Mouse (Mus musculus): ENCODE data around the gene Zeb2. TPM values are rescaled to one million over a fixed set of nuclear protein-coding genes. Genes with fewer than 3 reads are reported as not detected.
A peak's percentile ranks its signal among the peaks of the same experiment; 100 is the strongest.

Zeb2 gene
- polyA plus RNA-seq, 1 experiment from 2014 or later: 63.3 TPM

GRCm38 (mm10) chr2:45090529-45091297 lies 26.5 kb downstream of the Zeb2 start:
- Histone ChIP-seq H3K27me3 (no peaks in the 10 kb centered on the region), H3K9ac (no peak overlapping the region), H3K27ac (no peak overlapping the region), H3K36me3 (replicated peaks) (no peaks in the 10 kb centered on the region; the same call in 1 of the 2 replicates), H3K9me3 (no peaks in the 10 kb centered on the region), H3K4me3 (replicated peaks) (no peak overlapping the region), H3K4me1 (peaks cover 73% of the 10 kb centered on the region), H3K4me2 (no peak overlapping the region)
- WGBS: 94% methylated on average over 8 of the region's 8 CpGs
- no peak for ATAC-seq (ENCODE audit: low FRiP score)

- Histone ChIP-seq H3K27ac (no peak overlapping the region), H3K4me1 (peaks cover 61% of the 10 kb centered on the region), H3K4me3 (replicated peaks) (no peak overlapping the region)
These were observed 28.0 kb downstream of the Zeb2 start for GRCm38 (mm10) chr2:45089251-45089530.

GRCm38 (mm10) chr2:45088435-45089250 lies 28.6 kb downstream of the Zeb2 start:
- Histone ChIP-seq H3K27ac (peak overlapping the region; percentile 50; the same call in 1 of the 2 replicates), H3K9ac (no peak overlapping the region), H3K4me1 (peaks cover 62% of the 10 kb centered on the region), H3K4me2 (no peak overlapping the region; the same call in 1 of the 2 replicates), H3K27me3 (no peaks in the 10 kb centered on the region), H3K9me3 (no peaks in the 10 kb centered on the region), H3K36me3 (replicated peaks) (no peaks in the 10 kb centered on the region), H3K4me3 (replicated peaks) (no peak overlapping the region)
- ATAC-seq (ENCODE audit: low FRiP score): no peak; the same call in 1 of the 2 replicates
- WGBS: 21% methylated on average over 15 of the region's 15 CpGs

More at GRCm38 (mm10) chr2:45089251-45089530, 28.0 kb downstream of the Zeb2 start:
- WGBS: 52% methylated on average over 3 of the region's 3 CpGs
- Histone ChIP-seq H3K9ac (no peak overlapping the region), H3K27me3 (no peaks in the 10 kb centered on the region), H3K4me2 (no peak overlapping the region; the same call in 1 of the 2 replicates), H3K36me3 (replicated peaks) (no peaks in the 10 kb centered on the region), H3K9me3 (no peaks in the 10 kb centered on the region)
- no peak for ATAC-seq (ENCODE audit: low FRiP score)

- Histone ChIP-seq H3K4me1 (peaks cover 67% of the 10 kb centered on the region), H3K36me3 (replicated peaks) (no peaks in the 10 kb centered on the region), H3K9me3 (no peaks in the 10 kb centered on the region), H3K4me3 (replicated peaks) (no peak overlapping the region), H3K27ac (no peak overlapping the region), H3K27me3 (no peaks in the 10 kb centered on the region), H3K9ac (no peak overlapping the region), H3K4me2 (no peak overlapping the region)
- WGBS: 75% methylated on average over 4 of the region's 4 CpGs
- no peak for ATAC-seq (ENCODE audit: low FRiP score)
These were observed 30.0 kb downstream of the Zeb2 start for GRCm38 (mm10) chr2:45087208-45087607.

- Histone ChIP-seq H3K9me3 (no peaks in the 10 kb centered on the region), H3K4me3 (replicated peaks) (no peak overlapping the region), H3K27ac (no peak overlapping the region), H3K27me3 (no peaks in the 10 kb centered on the region), H3K9ac (no peak overlapping the region), H3K36me3 (replicated peaks) (no peaks in the 10 kb centered on the region), H3K4me2 (no peak overlapping the region), H3K4me1 (peaks cover 74% of the 10 kb centered on the region)
- 85% methylated on average over 5 of the region's 5 CpGs for WGBS
- ATAC-seq (ENCODE audit: low FRiP score): no peak
These were observed 31.5 kb downstream of the Zeb2 start for GRCm38 (mm10) chr2:45085653-45086052.

GRCm38 (mm10) chr2:45083042-45083441 lies 34.2 kb downstream of the Zeb2 start:
- Histone ChIP-seq H3K36me3 (replicated peaks) (no peaks in the 10 kb centered on the region), H3K4me1 (peaks cover 52% of the 10 kb centered on the region), H3K27me3 (no peaks in the 10 kb centered on the region), H3K27ac (no peak overlapping the region), H3K4me3 (replicated peaks) (no peak overlapping the region), H3K4me2 (no peak overlapping the region), H3K9ac (no peak overlapping the region), H3K9me3 (no peaks in the 10 kb centered on the region)
- ATAC-seq (ENCODE audit: low FRiP score): no peak
- WGBS: 45% methylated on average over 10 of the region's 10 CpGs

- H3K4me1 ChIP-seq: peaks cover 39% of the 10 kb centered on the region
- 68% methylated on average over 4 of the region's 4 CpGs for WGBS
- H3K9ac ChIP-seq: no peak overlapping the region
- no peaks in the 10 kb centered on the region for H3K27me3 ChIP-seq
- no peak overlapping the region for H3K4me3 ChIP-seq (replicated peaks)
- no peak overlapping the region for H3K4me2 ChIP-seq
- no peak overlapping the region for H3K27ac ChIP-seq
- no peaks in the 10 kb centered on the region for H3K9me3 ChIP-seq
- peaks cover 5% of the 10 kb centered on the region; the same call in 1 of the 2 replicates for H3K36me3 ChIP-seq (replicated peaks)
- no peak for ATAC-seq (ENCODE audit: low FRiP score)
These were observed 35.6 kb downstream of the Zeb2 start for GRCm38 (mm10) chr2:45081559-45081958.

GRCm38 (mm10) chr2:45077938-45078487 lies 39.2 kb downstream of the Zeb2 start:
- no peak overlapping the region for H3K27ac ChIP-seq
- H3K4me2 ChIP-seq: no peak overlapping the region
- ATAC-seq (ENCODE audit: low FRiP score): no peak
- no peaks in the 10 kb centered on the region for H3K27me3 ChIP-seq
- H3K9ac ChIP-seq: no peak overlapping the region
- H3K4me1 ChIP-seq: peaks cover 28% of the 10 kb centered on the region
- H3K9me3 ChIP-seq: no peaks in the 10 kb centered on the region
- H3K36me3 ChIP-seq (replicated peaks): peaks cover 5% of the 10 kb centered on the region; the same call in 1 of the 2 replicates
- WGBS: 62% methylated on average over 3 of the region's 3 CpGs
- no peak overlapping the region for H3K4me3 ChIP-seq (replicated peaks)

GRCm38 (mm10) chr2:45077383-45077782 lies 39.8 kb downstream of the Zeb2 start:
- ATAC-seq (ENCODE audit: low FRiP score): no peak
- H3K9me3 ChIP-seq: no peaks in the 10 kb centered on the region
- no peak overlapping the region for H3K9ac ChIP-seq
- peaks cover 5% of the 10 kb centered on the region; the same call in 1 of the 2 replicates for H3K36me3 ChIP-seq (replicated peaks)
- 89% methylated on average over 5 of the region's 5 CpGs for WGBS
- H3K27ac ChIP-seq: no peak overlapping the region
- no peak overlapping the region for H3K4me2 ChIP-seq
- no peak overlapping the region for H3K4me3 ChIP-seq (replicated peaks)
- peaks cover 28% of the 10 kb centered on the region for H3K4me1 ChIP-seq
- H3K27me3 ChIP-seq: no peaks in the 10 kb centered on the region

GRCm38 (mm10) chr2:45073025-45073424 lies 44.2 kb downstream of the Zeb2 start:
- Histone ChIP-seq H3K4me1 (peaks cover 42% of the 10 kb centered on the region), H3K4me3 (replicated peaks) (no peak overlapping the region), H3K27ac (0 out of 2 replicates have a peak overlapping the region, but pooled peaks have one; percentile 36), H3K27me3 (no peaks in the 10 kb centered on the region), H3K36me3 (replicated peaks) (peaks cover 5% of the 10 kb centered on the region; the same call in 1 of the 2 replicates), H3K9me3 (no peaks in the 10 kb centered on the region), H3K4me2 (no peak overlapping the region), H3K9ac (no peak overlapping the region)
- WGBS: 8% methylated on average over 6 of the region's 6 CpGs
- ATAC-seq (ENCODE audit: low FRiP score): peak; percentile 76

- H3K4me2 ChIP-seq: no peak overlapping the region
- H3K4me3 ChIP-seq (replicated peaks): no peak overlapping the region
- H3K27me3 ChIP-seq: no peaks in the 10 kb centered on the region
- H3K9me3 ChIP-seq: no peaks in the 10 kb centered on the region
- no peaks in the 10 kb centered on the region for H3K36me3 ChIP-seq (replicated peaks)
- 44% methylated on average over 5 of the region's 5 CpGs for WGBS
- 0 out of 2 replicates have a peak overlapping the region, but pooled peaks have one; percentile 25 for H3K27ac ChIP-seq
- ATAC-seq (ENCODE audit: low FRiP score): no peak
- peaks cover 50% of the 10 kb centered on the region for H3K4me1 ChIP-seq
- H3K9ac ChIP-seq: no peak overlapping the region
These were observed 45.9 kb downstream of the Zeb2 start for GRCm38 (mm10) chr2:45071296-45071695.

- no peaks in the 10 kb centered on the region for H3K9me3 ChIP-seq
- 59% methylated on average over 6 of the region's 6 CpGs for WGBS
- no peak overlapping the region for H3K27ac ChIP-seq
- no peaks in the 10 kb centered on the region for H3K27me3 ChIP-seq
- ATAC-seq (ENCODE audit: low FRiP score): no peak
- H3K36me3 ChIP-seq (replicated peaks): no peaks in the 10 kb centered on the region
- H3K9ac ChIP-seq: no peak overlapping the region
- no peak overlapping the region for H3K4me2 ChIP-seq
- peaks cover 50% of the 10 kb centered on the region for H3K4me1 ChIP-seq
- H3K4me3 ChIP-seq (replicated peaks): no peak overlapping the region
These were observed 46.5 kb downstream of the Zeb2 start for GRCm38 (mm10) chr2:45070612-45071276.

Data from forebrain, embryonic 12.5 days (tissue).